Mouse (Mus musculus) embryonic facial prominence, embryonic 10.5 days (tissue): Measurements from ENCODE around the gene Slc9a3. TPM values are rescaled to one million over a fixed set of nuclear protein-coding genes. Genes with fewer than 3 reads are reported as not detected.

ENCODE experiments used
- DNase-seq: peaks from one replicate; pipeline ENCODE4 v3.0.0-alpha.2; 2017; ENCODE audit warnings: low spot score
- H3K27ac ChIP-seq: fragments of 300-500 bp; sonication (generic); replicated peaks from 2 replicates; pipeline ENCODE4 v1.5.1; 2016; ENCODE audit warnings: mild to moderate bottlenecking
- H3K27me3 ChIP-seq: fragments of 300-500 bp; sonication (generic); replicated peaks from 2 replicates; pipeline ENCODE4 v1.6.1; 2016; ENCODE audit warnings: low read depth, mild to moderate bottlenecking; ENCODE audit not compliant: poor library complexity, severe bottlenecking
- H3K36me3 ChIP-seq: fragments of 300-500 bp; sonication (generic); replicated peaks from 2 replicates; pipeline ENCODE4 v1.6.1; 2016; ENCODE audit warnings: mild to moderate bottlenecking, moderate library complexity
- H3K4me1 ChIP-seq: fragments of 300-500 bp; sonication (generic); 2 replicates; pipeline ENCODE4 v1.6.1; 2016
- H3K4me3 ChIP-seq: fragments of 300-500 bp; sonication (generic); 2 replicates; pipeline ENCODE4 v1.5.1; 2016; ENCODE audit warnings: mild to moderate bottlenecking, moderate library complexity
- H3K9me3 ChIP-seq: fragments of 300-500 bp; sonication (generic); 2 replicates; pipeline ENCODE4 v1.6.1; 2016; ENCODE audit warnings: mild to moderate bottlenecking
- WGBS: fragments of 180-500 bp; shearing (Covaris S2); methylation state at CpG from one replicate; pipeline ENCODE4 v1.1.7; 2016; 5-methylcytosine and 5-hydroxymethylcytosine counted together
- polyA plus RNA-seq: library from polyadenylated mRNA; unstranded; fragments of >200 nt; fragmentation: Nextera tagmentation; extraction: Ambion mirVana; gene quantifications from 2 replicates; pipeline ENCODE4 v1.2.1, GENCODE M21; 2016

Slc9a3 gene
- polyA plus RNA-seq, 1 experiment from 2014 or later: 0.02 TPM

- H3K4me1 ChIP-seq: no peaks in the 10 kb centered on the region
- 81% methylated on average over 6 of the region's 6 CpGs for WGBS
- no peaks in the 10 kb centered on the region for H3K9me3 ChIP-seq
These were observed 7.5 kb upstream of the Slc9a3 start for GRCm38 (mm10) chr13:74113626-74114191.

GRCm38 (mm10) chr13:74121795-74122330 lies 606 bp downstream of the Slc9a3 start:
- H3K4me3 ChIP-seq: peak overlapping the region; percentile 58; the same call in 1 of the 2 replicates
- H3K27ac ChIP-seq: no peak overlapping the region
- peaks cover 87% of the 10 kb centered on the region for H3K27me3 ChIP-seq
- no peak for DNase-seq
- H3K36me3 ChIP-seq: no peaks in the 10 kb centered on the region
- peaks cover 9% of the 10 kb centered on the region for H3K4me1 ChIP-seq
- 29% methylated on average over 14 of the region's 14 CpGs for WGBS
- no peaks in the 10 kb centered on the region for H3K9me3 ChIP-seq

More at GRCm38 (mm10) chr13:74113626-74114191, 7.5 kb upstream of the Slc9a3 start:
- Histone ChIP-seq H3K36me3 (no peaks in the 10 kb centered on the region), H3K4me3 (no peak overlapping the region), H3K27me3 (peaks cover 6% of the 10 kb centered on the region; the same call in 1 of the 2 replicates), H3K27ac (no peak overlapping the region)
- DNase-seq: no peak

- DNase-seq: no peak
- no peak overlapping the region for H3K27ac ChIP-seq
- H3K4me3 ChIP-seq: no peak overlapping the region
- peaks cover 9% of the 10 kb centered on the region for H3K4me1 ChIP-seq
- 62% methylated on average over 3 of the region's 3 CpGs for WGBS
- H3K27me3 ChIP-seq: peaks cover 87% of the 10 kb centered on the region
- no peaks in the 10 kb centered on the region for H3K9me3 ChIP-seq
- no peaks in the 10 kb centered on the region for H3K36me3 ChIP-seq
These were observed 1.4 kb downstream of the Slc9a3 start for GRCm38 (mm10) chr13:74122632-74123031.

- H3K36me3 ChIP-seq: no peaks in the 10 kb centered on the region
- peaks cover 42% of the 10 kb centered on the region for H3K27me3 ChIP-seq
- H3K9me3 ChIP-seq: no peaks in the 10 kb centered on the region
- no peak for DNase-seq
- WGBS: 74% methylated on average over 7 of the region's 7 CpGs
- no peak overlapping the region for H3K4me3 ChIP-seq
- no peak overlapping the region for H3K27ac ChIP-seq
- H3K4me1 ChIP-seq: no peaks in the 10 kb centered on the region
These were observed 6.3 kb downstream of the Slc9a3 start for GRCm38 (mm10) chr13:74127571-74127970.

GRCm38 (mm10) chr13:74129909-74130308 lies 8.7 kb downstream of the Slc9a3 start:
- Histone ChIP-seq H3K27ac (no peak overlapping the region), H3K4me1 (no peaks in the 10 kb centered on the region)
- WGBS: 87% methylated on average over 6 of the region's 6 CpGs

GRCm38 (mm10) chr13:74138906-74139647 lies 17.8 kb downstream of the Slc9a3 start:
- no peak for DNase-seq
- Histone ChIP-seq H3K9me3 (no peaks in the 10 kb centered on the region), H3K4me3 (no peak overlapping the region), H3K4me1 (no peaks in the 10 kb centered on the region), H3K27me3 (no peaks in the 10 kb centered on the region), H3K27ac (no peak overlapping the region), H3K36me3 (no peaks in the 10 kb centered on the region)
- whole genome bisulfite sequencing: 87% methylated on average over 7 of the region's 7 CpGs

More at GRCm38 (mm10) chr13:74129909-74130308, 8.7 kb downstream of the Slc9a3 start:
- no peaks in the 10 kb centered on the region for H3K9me3 ChIP-seq
- peaks cover 19% of the 10 kb centered on the region for H3K27me3 ChIP-seq
- no peak overlapping the region for H3K4me3 ChIP-seq
- no peaks in the 10 kb centered on the region for H3K36me3 ChIP-seq
- DNase-seq: no peak

GRCm38 (mm10) chr13:74140793-74141192 lies 19.5 kb downstream of the Slc9a3 start:
- Histone ChIP-seq H3K9me3 (no peaks in the 10 kb centered on the region), H3K4me3 (no peak overlapping the region), H3K4me1 (no peaks in the 10 kb centered on the region), H3K27me3 (no peaks in the 10 kb centered on the region), H3K27ac (no peak overlapping the region), H3K36me3 (no peaks in the 10 kb centered on the region)
- no peak for DNase-seq
- 90% methylated on average over 6 of the region's 6 CpGs for WGBS

- Histone ChIP-seq H3K27me3 (no peaks in the 10 kb centered on the region), H3K36me3 (no peaks in the 10 kb centered on the region), H3K9me3 (no peaks in the 10 kb centered on the region), H3K27ac (no peak overlapping the region), H3K4me3 (no peak overlapping the region), H3K4me1 (no peaks in the 10 kb centered on the region)
- no peak for DNase-seq
- WGBS: 76% methylated on average over 3 of the region's 3 CpGs
These were observed 22.0 kb downstream of the Slc9a3 start for GRCm38 (mm10) chr13:74143282-74143681.

GRCm38 (mm10) chr13:74144120-74144884 lies 23.0 kb downstream of the Slc9a3 start:
- no peak overlapping the region for H3K27ac ChIP-seq
- H3K27me3 ChIP-seq: no peaks in the 10 kb centered on the region
- H3K4me1 ChIP-seq: no peaks in the 10 kb centered on the region
- no peak for DNase-seq
- no peak overlapping the region for H3K4me3 ChIP-seq
- 67% methylated on average over 7 of the region's 7 CpGs for WGBS
- H3K36me3 ChIP-seq: no peaks in the 10 kb centered on the region
- no peaks in the 10 kb centered on the region for H3K9me3 ChIP-seq

GRCm38 (mm10) chr13:74145983-74146622 lies 24.8 kb downstream of the Slc9a3 start:
- Histone ChIP-seq H3K27ac (no peak overlapping the region), H3K27me3 (no peaks in the 10 kb centered on the region), H3K4me3 (no peak overlapping the region), H3K36me3 (no peaks in the 10 kb centered on the region), H3K9me3 (no peaks in the 10 kb centered on the region), H3K4me1 (no peaks in the 10 kb centered on the region)
- 84% methylated on average over 3 of the region's 3 CpGs for WGBS
- DNase-seq: no peak

- WGBS: 75% methylated on average over 2 of the region's 2 CpGs
These were observed 26.1 kb downstream of the Slc9a3 start for GRCm38 (mm10) chr13:74147327-74147726.

More at GRCm38 (mm10) chr13:74147327-74147726, 26.1 kb downstream of the Slc9a3 start:
- Histone ChIP-seq H3K4me3 (no peak overlapping the region), H3K36me3 (no peaks in the 10 kb centered on the region), H3K27ac (no peak overlapping the region), H3K4me1 (no peaks in the 10 kb centered on the region), H3K27me3 (no peaks in the 10 kb centered on the region), H3K9me3 (no peaks in the 10 kb centered on the region)
- no peak for DNase-seq
